Mouse (Mus musculus) gastrocnemius, postnatal 4 days (tissue): ENCODE measurements around the gene Anp32a. TPM values are rescaled to one million over a fixed set of nuclear protein-coding genes. Genes with fewer than 3 reads are reported as not detected.

Experiments
- DNase-seq, 2 experiments: peaks; one replicate each; pipeline ENCODE4 v3.0.0; 2021 to 2022; ENCODE audit warnings: low spot score in 2 of 2, mixed read lengths in 2 of 2
- total RNA-seq, 2 experiments: library from RNA; stranded (reverse); gene quantifications; 2 replicates each; pipeline ENCODE4 v1.2.3; 2021

Anp32a gene
- total RNA-seq, 2 experiments from 2014 or later = 119 to 134 TPM

GRCm38 (mm10) chr9:62401589-62401988 lies 60.5 kb downstream of the Anp32a start:
- no peak for DNase-seq

- no peak for DNase-seq
Observed at GRCm38 (mm10) chr9:62406423-62407013, 65.4 kb downstream of the Anp32a start.

- DNase-seq = no peak
Observed at GRCm38 (mm10) chr9:62407357-62408146, 66.5 kb downstream of the Anp32a start.

- DNase-seq = no peak
Observed at GRCm38 (mm10) chr9:62418742-62419141, 77.6 kb downstream of the Anp32a start.

GRCm38 (mm10) chr9:62420261-62420917 lies 79.3 kb downstream of the Anp32a start:
- DNase-seq = no peak

GRCm38 (mm10) chr9:62421027-62421426 lies 79.9 kb downstream of the Anp32a start:
- peak in 1 of 2 experiments; percentile 73 for DNase-seq

- DNase-seq = no peak
Observed at GRCm38 (mm10) chr9:62421911-62422310, 80.8 kb downstream of the Anp32a start.

GRCm38 (mm10) chr9:62422926-62423325 lies 81.8 kb downstream of the Anp32a start:
- no peak for DNase-seq

- DNase-seq = no peak
Observed at GRCm38 (mm10) chr9:62423871-62424270, 82.8 kb downstream of the Anp32a start.

GRCm38 (mm10) chr9:62425265-62425664 lies 84.2 kb downstream of the Anp32a start:
- no peak for DNase-seq

GRCm38 (mm10) chr9:62426021-62426420 lies 84.9 kb downstream of the Anp32a start:
- no peak for DNase-seq

GRCm38 (mm10) chr9:62426531-62426930 lies 85.4 kb downstream of the Anp32a start:
- DNase-seq = no peak

- no peak for DNase-seq
Observed at GRCm38 (mm10) chr9:62427010-62427409, 85.9 kb downstream of the Anp32a start.

Other genes starting within 250 kb of the Anp32a start
- gene Glce, start 218.6 kb upstream of the Anp32a start, total RNA-seq = 10 to 100 TPM; 21.7 to 23.0 TPM
- gene Spesp1, start 59.1 kb upstream of the Anp32a start, total RNA-seq = not detected
- 10 to 100 TPM; 19.2 to 19.7 TPM for gene Coro2b, start 195.8 kb downstream of the Anp32a start, total RNA-seq